Mouse (Mus musculus) c-Kit-negative CD71-positive TER-119-positive erythroid progenitor cells, embryonic 14.5 days (primary cell): ENCODE data around the gene Gm9833.
"Not testable (repeated sequence)": the region's sequence is repeated elsewhere in the genome, so short reads cannot be mapped to it uniquely, and the experiment has no call there.

ENCODE experiments used
- DNase-seq: peaks from one replicate; pipeline ENCODE4 v3.0.0-alpha.2; 2013; ENCODE audit warnings: low read depth, low spot score

Gene Gm9833

DNA sequence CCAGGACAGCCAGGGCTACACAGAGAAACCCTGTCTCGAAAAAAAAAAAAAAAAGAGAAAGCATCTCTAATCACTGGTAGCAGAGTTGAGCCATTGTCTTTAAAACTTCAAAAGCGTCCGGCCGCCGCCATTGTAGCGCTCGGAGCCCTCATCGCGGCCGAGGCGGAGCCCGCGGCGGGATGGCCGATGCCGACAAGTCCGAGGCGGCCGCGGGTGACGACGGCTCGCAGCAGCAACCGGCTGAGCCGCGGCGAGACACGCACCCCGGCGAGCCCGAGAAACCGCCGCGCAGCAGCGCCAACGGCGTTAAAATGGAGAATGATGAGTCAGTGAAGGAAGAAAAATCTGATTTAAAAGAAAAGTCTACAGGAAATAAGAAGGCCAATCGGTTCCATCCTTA is at the start of gene Gm9833:
Gm9833 (plus strand) TSS at position 117 of the 400 bp plus-strand sequence.
- not testable (repeated sequence) for DNase-seq

DNA sequence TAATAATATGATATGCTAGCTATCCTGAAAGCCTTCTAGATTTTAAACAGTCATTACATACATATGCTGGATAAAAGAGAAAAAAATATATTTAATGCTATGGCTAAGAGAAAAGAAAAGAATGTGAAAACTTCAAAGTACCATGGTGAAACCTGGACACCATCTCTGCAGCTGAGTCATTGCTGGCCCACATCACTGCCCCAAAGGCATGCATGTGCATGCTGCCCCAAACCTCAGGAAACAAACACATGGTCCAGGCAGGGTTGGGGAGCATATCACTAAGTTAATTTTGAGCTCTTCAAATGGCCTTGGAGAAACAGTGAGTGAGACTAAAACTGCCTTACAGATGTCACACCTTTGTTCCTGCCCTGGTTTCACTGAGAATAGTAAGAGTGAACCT is 17.8 kb upstream of the Gm9833 start:
- DNase-seq, result no peak

DNA sequence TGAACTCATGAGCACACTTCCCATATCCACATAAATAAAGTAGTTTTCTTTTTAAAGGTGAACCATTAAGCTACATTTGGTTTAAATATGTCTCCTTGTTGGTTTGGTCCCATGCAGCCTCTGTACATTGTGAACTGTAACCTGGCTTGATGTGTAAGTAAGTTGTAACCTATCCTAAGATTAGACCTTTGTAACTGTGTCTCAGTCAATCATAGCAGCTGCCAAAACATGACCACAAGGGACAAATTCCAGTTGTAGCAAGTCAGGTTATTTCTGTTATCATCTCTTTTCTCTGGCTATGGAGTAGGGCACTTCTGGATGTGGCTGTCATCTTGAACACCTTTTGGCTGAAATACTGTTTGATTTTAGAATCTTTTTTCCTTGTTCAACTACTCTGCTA is 12.1 kb upstream of the Gm9833 start:
- no peak for DNase-seq

DNA sequence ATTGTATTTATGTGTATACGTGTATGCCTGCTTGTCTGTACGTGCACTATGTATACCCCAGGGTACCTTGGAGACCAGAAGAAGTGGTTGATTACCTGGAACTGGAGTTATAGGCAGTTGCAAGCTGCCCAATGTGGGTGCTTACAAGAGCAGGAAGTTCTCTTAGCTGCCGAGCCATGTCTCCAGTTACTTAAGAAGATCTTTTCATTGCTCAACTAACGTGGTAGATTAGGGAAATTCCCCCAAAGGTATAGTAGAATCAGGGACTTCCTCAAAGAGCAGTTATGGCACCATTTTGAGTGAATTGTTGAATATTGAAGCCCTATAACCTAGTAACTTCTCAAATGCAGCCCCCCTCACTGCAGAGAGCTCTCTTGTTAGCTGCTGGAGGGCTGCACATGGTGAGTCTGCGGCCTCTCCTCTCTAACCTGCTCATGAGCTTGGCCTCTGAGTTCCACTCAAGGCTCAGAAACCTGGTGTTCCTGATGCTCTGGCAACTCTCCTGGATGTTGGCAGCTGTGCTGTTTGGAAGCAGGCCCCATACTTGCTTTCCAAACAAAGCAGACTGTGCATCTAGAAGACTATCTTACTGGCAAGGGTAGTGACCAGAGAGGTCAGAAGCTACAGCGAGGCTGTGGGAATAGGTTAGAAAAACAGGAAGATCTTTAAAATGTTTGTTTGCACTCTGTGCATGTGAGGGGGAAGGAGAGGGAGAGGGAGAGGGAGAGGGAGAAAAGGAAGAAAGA is 10.6 kb upstream of the Gm9833 start:
- DNase-seq, result no peak

DNA sequence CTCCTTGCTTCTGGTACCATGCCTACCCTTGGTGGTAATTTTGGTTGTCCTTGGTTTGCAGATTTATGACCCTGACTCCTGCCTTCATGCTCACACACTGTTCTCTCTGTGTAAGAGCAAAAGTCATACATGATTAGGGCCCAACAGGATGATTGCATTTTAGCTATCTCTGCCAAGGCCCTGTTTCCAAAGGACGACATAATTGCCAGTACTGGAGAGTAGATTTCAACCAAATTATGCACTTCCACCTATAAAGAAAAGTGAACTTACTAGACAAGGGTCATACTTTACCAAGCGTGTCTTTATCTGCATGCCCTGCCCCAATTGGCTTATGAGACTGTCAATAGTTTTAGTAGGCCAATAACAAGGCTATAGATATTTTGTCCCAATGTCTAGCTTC is 9.8 kb upstream of the Gm9833 start:
- no peak for DNase-seq

DNA sequence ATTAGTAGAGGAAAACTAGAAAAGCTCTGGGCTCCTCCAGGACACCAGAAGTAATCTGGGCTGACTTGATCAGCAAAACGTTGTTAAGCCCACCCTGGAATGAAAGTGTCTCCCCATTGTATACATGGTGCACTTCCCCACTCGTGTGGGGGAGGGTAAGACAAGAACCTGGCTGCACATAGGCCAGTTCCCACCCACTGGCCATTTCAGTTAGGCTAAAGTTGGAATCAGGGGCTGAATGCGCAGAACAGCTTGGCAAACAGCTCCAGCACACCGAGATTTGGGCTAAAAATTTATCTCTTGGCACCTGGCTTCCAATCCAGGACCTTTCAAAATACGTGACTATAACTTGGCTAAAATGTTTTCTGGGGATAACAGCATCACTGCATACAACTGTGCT is 6.6 kb upstream of the Gm9833 start:
- no peak for DNase-seq

DNA sequence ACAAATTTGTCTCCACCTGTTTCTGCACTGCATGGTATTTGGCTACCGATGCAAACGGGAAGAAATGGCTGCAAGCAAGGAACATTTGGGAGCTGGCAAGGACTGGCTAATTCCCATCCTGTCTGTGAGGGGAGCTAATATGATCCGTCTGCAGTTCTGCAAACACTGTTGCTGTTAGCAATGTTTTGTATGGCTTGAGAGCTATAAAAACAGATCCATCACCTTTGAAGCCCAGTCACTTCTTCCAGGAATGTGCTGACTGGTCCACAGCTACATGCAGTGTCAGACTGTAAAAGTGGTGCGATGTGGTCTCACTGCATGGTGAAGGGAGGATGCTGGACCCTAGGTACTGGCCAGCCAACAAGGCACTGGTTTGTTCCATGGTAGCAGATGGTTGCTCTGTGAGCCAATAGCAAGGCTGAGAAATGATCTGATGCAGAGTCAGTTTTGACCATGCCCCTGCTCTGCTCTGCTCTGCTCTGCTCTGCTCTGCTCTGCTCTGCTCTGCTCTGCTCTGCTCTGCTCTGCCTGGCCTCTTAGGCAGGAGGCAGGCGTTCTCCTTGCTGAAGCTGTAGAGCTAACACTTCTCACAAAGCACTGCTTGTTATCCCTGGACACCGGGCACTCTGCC is 5.9 kb upstream of the Gm9833 start:
- DNase-seq, result no peak

DNA sequence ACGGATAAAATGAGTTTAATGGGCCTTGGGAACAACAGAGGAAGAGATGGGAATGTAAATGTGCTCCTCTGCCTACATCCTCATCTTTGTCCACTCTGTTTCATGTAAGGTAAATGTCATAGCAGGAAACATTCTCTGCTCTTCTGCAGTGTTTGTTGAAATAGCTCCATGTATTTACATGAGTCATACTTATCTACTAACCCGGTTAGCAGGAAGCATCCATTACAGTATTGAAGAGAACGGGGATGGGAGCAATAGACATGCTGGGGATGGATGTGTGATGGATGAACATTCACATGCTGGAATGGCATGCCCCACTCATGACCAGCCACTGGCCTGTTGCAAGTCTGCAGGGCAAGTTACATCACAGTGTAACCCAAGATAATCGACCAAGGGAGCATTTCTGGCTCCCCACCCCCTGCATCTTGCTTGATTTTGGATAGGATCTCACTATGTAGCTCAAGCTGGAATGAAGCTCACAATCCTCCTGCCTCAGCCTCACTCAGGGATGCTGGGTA is 5.3 kb upstream of the Gm9833 start:
- no peak for DNase-seq

DNA sequence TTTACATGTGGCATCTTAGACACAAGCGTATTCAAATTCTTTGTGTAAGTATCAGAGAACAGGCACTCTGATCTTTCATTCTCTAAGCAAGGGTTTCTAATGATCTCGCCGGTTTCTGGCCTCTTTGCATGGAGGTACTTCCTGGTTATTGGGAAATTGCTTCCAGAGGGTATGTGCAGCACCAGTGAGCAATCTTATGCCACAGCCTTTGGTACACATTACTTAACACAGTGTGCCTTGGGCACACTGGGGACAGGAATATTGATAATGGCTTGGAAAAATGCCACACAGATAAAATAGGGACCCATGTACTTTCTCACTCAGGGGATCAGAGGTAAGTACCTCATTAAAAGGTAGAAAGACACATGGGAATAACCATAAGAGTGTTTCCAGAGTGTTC is 3.8 kb upstream of the Gm9833 start:
- no peak for DNase-seq

DNA sequence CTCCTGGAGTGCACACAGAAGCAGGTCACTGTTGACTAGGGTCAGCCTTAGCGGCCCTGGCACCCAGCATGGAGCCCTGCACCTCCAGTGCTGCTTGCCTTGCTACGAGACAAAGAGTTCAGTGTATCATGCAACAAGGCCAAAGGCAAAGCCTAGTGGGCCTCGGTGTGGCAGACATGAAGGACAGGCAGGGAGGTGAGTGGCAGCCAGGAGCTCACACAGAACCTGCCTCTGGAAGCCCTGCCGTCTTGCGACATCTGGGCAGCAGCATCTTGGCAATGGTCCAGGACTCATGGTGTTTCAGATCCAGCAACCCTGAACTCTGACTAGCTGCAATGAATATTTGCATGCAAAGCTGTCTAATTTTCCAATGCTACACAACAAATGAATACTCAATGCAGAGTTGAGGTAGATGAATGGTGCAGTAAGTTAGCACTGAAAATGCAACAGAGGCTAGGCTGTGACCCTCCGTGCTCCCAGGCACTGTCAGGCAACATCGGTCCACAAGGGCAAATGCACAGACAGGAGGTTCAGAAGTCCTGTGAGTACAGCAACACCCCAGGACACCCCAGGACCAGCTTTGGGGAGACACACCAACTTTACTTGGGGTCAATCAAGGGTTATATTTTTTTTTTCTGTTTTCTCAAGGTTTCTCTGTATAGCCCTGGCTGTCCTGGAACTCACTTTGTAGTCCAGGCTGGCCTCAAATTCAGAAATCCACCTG is 2.4 kb upstream of the Gm9833 start:
- no peak for DNase-seq

DNA sequence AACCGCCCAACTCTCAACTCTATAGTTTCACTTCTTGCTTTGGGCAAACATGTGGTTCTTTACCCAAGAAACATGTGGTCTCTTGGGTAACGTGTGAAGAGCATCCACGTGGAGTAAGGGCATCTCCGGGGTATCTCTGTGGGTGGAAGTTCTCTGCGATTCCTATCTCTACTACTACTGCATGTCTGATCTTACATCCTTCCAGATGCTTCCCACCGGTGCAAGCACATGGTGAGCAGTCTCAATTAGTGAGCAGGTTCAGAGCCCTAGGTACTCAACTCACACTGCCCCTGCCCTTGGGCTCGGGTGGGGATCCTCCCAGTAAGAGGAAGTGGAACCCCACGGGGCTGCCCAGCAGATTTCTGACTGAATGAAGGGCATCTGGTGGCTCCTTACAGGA is 399 bp upstream of the Gm9833 start:
- no peak for DNase-seq

DNA sequence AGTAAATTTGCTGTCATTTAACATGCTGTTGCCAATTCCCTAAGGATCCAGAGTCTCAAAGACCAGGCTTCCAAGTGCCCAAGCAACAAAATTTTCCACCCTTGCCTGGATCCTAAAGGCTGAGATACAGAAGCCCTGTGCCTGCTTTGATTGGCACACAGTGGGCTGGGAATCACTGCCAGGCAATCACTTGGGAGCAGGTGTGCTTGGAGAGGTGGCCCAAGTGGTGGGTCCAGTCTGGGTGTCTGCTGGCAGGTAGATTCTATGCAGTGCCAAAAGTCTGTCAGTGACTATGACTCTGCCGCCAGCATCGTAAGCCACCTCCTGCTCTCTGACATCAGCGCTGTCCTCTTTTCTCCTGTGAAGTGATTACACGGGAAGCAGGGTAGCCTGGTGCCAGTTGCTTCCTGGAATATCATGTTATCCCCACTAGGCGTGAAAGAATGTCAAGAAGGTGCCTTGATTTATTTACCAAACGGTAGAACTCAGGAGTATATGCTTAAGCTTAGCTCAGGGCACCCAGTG is 3.8 kb downstream of the Gm9833 start:
- DNase-seq, result no peak

DNA sequence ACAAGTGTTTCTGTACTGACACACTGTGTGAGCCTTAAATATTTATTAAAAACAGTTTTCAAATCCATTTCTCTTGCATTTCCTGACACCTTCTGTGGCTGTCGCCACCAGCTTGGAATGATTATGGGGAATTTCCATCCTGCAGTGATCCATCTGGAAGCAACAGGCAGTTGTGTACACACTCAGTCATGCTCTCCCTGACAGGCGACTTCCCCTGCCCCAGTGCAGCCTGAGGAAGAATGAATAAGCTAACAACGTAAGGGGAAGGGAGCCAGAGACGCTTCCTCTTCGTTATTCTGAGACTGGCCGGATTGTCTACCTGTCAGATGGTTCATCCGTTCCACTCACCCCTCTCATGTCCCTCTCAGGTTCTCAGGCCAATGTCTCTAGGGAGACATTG is 4.6 kb downstream of the Gm9833 start:
- no peak for DNase-seq

DNA sequence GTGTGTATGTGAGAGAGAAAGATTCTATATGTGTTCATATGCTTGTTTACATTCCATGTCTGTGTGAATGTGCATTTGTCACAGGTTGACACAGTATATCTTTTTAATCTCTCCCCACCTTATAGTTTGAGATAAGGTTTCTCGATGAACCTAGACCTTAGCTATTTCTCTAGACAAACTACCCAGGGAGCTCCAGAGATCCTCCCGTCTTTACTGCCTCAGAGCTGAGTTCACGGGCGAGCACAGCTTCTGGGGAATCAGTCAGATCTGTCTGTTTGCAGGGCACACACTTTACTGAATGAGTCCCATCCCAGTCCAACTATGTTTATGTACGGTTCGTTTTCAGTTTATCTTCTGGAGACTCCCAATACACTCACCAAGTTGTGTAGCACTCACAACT is 5.0 kb downstream of the Gm9833 start:
- no peak for DNase-seq

DNA sequence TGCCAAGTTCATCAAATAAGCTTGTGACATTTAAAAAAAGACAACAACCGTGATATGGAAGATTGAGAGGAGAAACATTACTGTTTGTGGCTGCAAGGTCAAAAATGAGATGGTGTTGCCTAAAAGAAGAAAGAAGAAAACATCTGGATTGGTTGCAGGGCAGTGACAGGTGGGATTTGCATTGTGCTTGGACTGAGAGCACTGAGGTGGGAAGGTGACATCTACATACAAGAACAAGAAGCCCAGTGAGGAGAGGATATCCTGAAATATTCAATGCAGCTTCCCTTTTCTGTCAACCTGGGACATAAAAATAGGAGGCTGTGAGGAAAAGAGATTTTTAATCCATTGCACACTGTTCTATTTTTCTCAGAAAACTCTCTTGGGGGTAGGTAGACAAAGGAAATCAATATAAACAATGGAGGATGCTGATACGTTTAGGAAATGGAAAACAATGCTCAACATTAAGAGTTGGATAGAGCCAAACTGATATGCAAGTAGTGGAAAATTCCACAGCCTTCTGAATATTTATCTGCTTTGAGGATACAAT is 7.2 kb downstream of the Gm9833 start:
- DNase-seq, result no peak

DNA sequence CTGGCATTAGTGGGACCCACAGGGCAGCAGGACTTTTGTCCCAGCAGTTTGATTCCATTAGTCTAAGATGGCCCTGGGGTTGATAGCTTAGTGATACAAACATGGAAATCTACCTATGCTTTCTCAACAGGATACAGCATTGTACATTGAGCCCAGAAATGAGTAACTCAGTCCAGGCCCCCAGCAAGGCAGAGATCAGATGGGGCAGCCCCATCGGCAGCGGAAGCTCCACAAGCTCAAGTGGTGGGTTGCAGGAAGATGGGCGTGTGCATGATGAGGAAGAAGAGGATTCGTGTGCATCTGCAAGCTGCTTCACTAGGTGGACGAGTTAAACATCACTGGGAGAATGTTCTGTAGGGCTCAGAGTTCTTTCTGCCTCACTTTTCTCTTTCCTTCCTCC is 11.8 kb downstream of the Gm9833 start:
- no peak for DNase-seq

DNA sequence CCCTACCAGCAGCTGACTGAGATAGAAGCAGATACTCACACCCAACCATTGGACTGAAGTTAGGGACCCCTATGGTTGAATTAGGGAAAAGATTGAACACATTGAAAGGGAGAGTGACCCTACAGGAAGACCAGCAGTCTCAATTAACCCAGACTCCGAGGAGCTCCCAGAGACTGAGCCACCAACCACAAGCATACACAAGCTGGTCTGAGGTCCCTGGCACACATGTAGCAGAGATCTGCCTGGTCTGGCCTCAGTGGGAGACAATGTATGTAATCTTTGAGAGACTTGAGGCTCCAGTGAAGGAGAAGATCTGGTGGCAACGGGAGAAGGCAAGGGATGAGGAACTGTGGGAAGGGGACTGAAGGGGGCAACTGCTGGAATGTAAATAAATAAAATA is 23.7 kb downstream of the Gm9833 start:
- no peak for DNase-seq

DNA sequence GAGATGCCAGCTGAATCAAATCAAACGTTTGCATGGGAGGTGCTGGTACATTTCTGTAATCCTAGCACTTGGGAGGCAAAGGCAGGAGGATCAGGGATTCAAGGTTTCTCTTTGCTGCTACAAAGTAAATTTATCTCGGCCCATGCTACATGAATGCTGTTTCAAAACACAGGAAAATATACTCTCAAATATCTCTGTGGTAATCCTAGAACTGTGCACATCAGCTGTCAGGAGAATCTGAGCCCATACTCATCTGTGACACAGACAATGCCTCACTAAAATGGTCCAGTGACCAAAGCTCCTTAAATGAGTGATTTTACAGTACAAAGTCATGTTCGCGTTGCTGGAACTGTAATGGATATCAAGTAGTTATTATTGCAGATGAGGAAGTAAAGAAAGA is 24.3 kb downstream of the Gm9833 start:
- no peak for DNase-seq

DNA sequence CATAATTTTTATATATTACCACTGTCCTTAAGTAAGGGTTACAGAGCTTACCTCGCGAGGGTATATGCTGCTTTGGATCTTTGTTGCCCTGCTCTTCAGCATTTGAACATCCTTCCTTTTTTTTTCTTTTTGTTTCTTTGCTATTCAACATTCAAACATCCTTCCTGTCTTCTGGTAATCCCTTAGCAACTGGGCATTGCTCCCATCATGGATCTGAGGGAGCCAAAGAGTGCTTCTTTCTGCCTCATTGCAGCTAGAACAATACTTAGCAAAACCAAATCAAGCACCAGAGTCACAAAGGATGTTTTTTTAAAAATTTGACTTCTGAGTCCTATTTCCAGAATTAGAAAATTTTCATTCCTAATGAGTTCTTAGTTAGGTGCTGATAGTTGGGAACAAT is 24.8 kb downstream of the Gm9833 start:
- no peak for DNase-seq

DNA sequence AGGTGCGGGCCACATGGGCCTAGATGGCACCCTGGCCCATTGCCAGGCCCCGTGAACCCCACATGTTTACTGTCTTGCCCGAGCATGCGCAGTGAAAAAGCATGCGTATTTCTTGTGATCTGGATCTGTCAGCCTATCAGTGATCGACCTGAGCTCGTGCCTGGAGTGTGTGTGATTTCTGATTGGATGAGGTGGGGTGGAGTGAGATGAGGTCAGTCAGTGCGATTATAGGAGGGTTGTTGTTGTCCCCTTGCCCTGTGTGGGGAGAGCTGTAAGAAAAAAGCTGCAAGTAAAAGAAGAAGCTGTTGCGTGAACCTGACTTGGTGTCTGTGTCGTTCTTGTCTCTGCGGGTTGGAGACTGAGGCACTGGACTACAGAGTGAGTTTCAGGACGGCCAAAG is 28.6 kb downstream of the Gm9833 start:
- no peak for DNase-seq

DNA sequence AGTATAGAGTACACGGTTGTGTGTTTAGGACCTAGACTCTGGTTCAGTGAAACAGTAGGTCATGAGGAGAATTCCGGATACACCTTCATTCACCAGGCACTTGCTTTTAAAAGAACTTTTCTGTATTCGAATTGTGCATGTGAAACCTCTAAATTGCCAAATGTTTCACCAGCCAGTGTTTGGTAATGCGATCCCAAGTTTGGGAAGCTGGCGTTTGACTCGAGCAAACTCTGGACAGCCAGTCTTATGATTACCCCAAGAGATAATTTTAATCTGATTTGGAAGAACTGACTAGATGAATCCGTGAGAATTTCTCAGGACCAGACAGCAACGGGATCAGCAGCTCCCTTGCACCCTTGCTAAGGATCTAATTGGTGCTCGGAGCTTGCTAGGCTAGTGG is 33.3 kb downstream of the Gm9833 start:
- no peak for DNase-seq
